Mouse (Mus musculus) C2C12 (cell line): ENCODE results near the gene Mmp19. TPM values are rescaled to one million over a fixed set of nuclear protein-coding genes. Genes with fewer than 3 reads are reported as not detected.
A peak's percentile ranks its signal among the peaks of the same experiment; 100 is the strongest.

Experiments used
- H3K27me3 ChIP-seq: one replicate; pipeline ENCODE4 v1.6.1; 2011; ENCODE audit not compliant: control insufficient read depth, insufficient read depth, insufficient read length
- H3K36me3 ChIP-seq: one replicate; pipeline ENCODE4 v1.6.1; 2011; ENCODE audit not compliant: control insufficient read depth, insufficient read depth
- H3K4me3 ChIP-seq: one replicate; pipeline ENCODE4 v1.5.1; 2011; ENCODE audit warnings: mild to moderate bottlenecking, control low read depth; ENCODE audit not compliant: poor library complexity, insufficient read depth, severe bottlenecking
- H3K79me2 ChIP-seq: one replicate; pipeline ENCODE4 v1.6.1; 2011; ENCODE audit not compliant: control insufficient read depth, insufficient read depth
- H3K79me3 ChIP-seq: one replicate; pipeline ENCODE4 v1.6.1; 2011; ENCODE audit warnings: low read depth, control low read depth
- H3ac ChIP-seq: one replicate; pipeline ENCODE3; 2011; ENCODE audit warnings: low read depth; ENCODE audit not compliant: control insufficient read depth, insufficient read length
- CEBPB ChIP-seq: IDR thresholded peaks from one replicate; pipeline ENCODE4 v1.6.1; 2011; ENCODE audit warnings: low read depth, mild to moderate bottlenecking, control low read depth, moderate library complexity
- CTCF ChIP-seq: IDR thresholded peaks from one replicate; pipeline ENCODE4 v1.5.1; 2011; ENCODE audit not compliant: control insufficient read depth, insufficient read depth, insufficient read length
- FOSL1 ChIP-seq: IDR thresholded peaks from one replicate; pipeline ENCODE4 v1.8.0; 2011; ENCODE audit warnings: mild to moderate bottlenecking, low read length; ENCODE audit not compliant: poor library complexity, insufficient read depth, severe bottlenecking
- MAX ChIP-seq: IDR thresholded peaks from one replicate; pipeline ENCODE4 v1.6.1; 2011; ENCODE audit warnings: mild to moderate bottlenecking, control low read depth
- MYOD1 ChIP-seq: IDR thresholded peaks from one replicate; pipeline ENCODE4 v1.6.1; 2011; ENCODE audit warnings: low read depth; ENCODE audit not compliant: control insufficient read depth, insufficient read length
- MYOG ChIP-seq: IDR thresholded peaks from one replicate; pipeline ENCODE4 v1.6.1; 2011; ENCODE audit not compliant: control insufficient read depth, insufficient read length; ENCODE audit errors: extremely low read depth
- USF1 ChIP-seq: IDR thresholded peaks from one replicate; pipeline ENCODE4 v1.6.1; 2011; ENCODE audit warnings: low read depth, mild to moderate bottlenecking, control low read depth, moderate library complexity
- polyA plus RNA-seq: library from polyadenylated mRNA; unstranded; fragments of >200 nt; fragmentation: generic; extraction: Trizol; gene quantifications from one replicate; pipeline ENCODE4 v1.2.1, GENCODE M21; 2012; ENCODE audit warnings: missing spikeins

Mmp19 gene
- polyA plus RNA-seq, 1 experiment, result 1.7 TPM

- peaks cover 30% of the 10 kb centered on the region for H3K36me3 ChIP-seq
- H3K4me3 ChIP-seq, result peak overlapping the region; percentile 90
- TF ChIP-seq USF1, result no peak
- TF ChIP-seq CEBPB, result no peak
- no peak for TF ChIP-seq MAX
- TF ChIP-seq CTCF, result no peak
- TF ChIP-seq MYOD1, result no peak
- TF ChIP-seq MYOG, result no peak
- no peak for TF ChIP-seq FOSL1
- no peaks in the 10 kb centered on the region for H3K27me3 ChIP-seq
- H3ac ChIP-seq, result peak overlapping the region; percentile 96
- peaks cover 56% of the 10 kb centered on the region for H3K79me2 ChIP-seq
- peaks cover 47% of the 10 kb centered on the region for H3K79me3 ChIP-seq
Observed at GRCm38 (mm10) chr10:128748252-128748864, 42.4 kb upstream of the Mmp19 start.

- no peak overlapping the region for H3ac ChIP-seq
- no peaks in the 10 kb centered on the region for H3K36me3 ChIP-seq
- no peaks in the 10 kb centered on the region for H3K79me3 ChIP-seq
- H3K4me3 ChIP-seq, result no peak overlapping the region
- no peaks in the 10 kb centered on the region for H3K79me2 ChIP-seq
- no peak for TF ChIP-seq MYOG
- TF ChIP-seq CTCF, result no peak
- no peak for TF ChIP-seq MAX
- TF ChIP-seq CEBPB, result no peak
- TF ChIP-seq MYOD1, result no peak
- no peak for TF ChIP-seq USF1
- no peak for TF ChIP-seq FOSL1
- no peaks in the 10 kb centered on the region for H3K27me3 ChIP-seq
Observed at GRCm38 (mm10) chr10:128772895-128773294, 17.8 kb upstream of the Mmp19 start.

- H3K36me3 ChIP-seq, result no peaks in the 10 kb centered on the region
- no peak overlapping the region for H3K4me3 ChIP-seq
- H3K27me3 ChIP-seq, result no peaks in the 10 kb centered on the region
- H3ac ChIP-seq, result no peak overlapping the region
- H3K79me3 ChIP-seq, result no peaks in the 10 kb centered on the region
- TF ChIP-seq CTCF (no peak), MYOD1 (no peak), MAX (no peak), FOSL1 (no peak)
- H3K79me2 ChIP-seq, result no peaks in the 10 kb centered on the region
Observed at GRCm38 (mm10) chr10:128773685-128774084, 17.0 kb upstream of the Mmp19 start.

- H3K79me3 ChIP-seq, result no peaks in the 10 kb centered on the region
- no peak for TF ChIP-seq CEBPB
- TF ChIP-seq MYOD1, result no peak
- TF ChIP-seq FOSL1, result no peak
- no peak for TF ChIP-seq MYOG
- no peak for TF ChIP-seq CTCF
- TF ChIP-seq USF1, result no peak
- no peak for TF ChIP-seq MAX
- no peak overlapping the region for H3K4me3 ChIP-seq
- H3K36me3 ChIP-seq, result no peaks in the 10 kb centered on the region
- no peak overlapping the region for H3ac ChIP-seq
- H3K27me3 ChIP-seq, result no peaks in the 10 kb centered on the region
- H3K79me2 ChIP-seq, result no peaks in the 10 kb centered on the region
Observed at GRCm38 (mm10) chr10:128778441-128778840, 12.3 kb upstream of the Mmp19 start.

- H3K36me3 ChIP-seq, result no peaks in the 10 kb centered on the region
- TF ChIP-seq USF1 (no peak), FOSL1 (peak; percentile 66), CTCF (no peak), MAX (no peak), MYOG (no peak), MYOD1 (no peak), CEBPB (peak; percentile 56)
- H3K79me3 ChIP-seq, result no peaks in the 10 kb centered on the region
- no peaks in the 10 kb centered on the region for H3K79me2 ChIP-seq
- H3K27me3 ChIP-seq, result no peaks in the 10 kb centered on the region
- no peak overlapping the region for H3K4me3 ChIP-seq
- H3ac ChIP-seq, result no peak overlapping the region
Observed at GRCm38 (mm10) chr10:128779011-128779795, 11.5 kb upstream of the Mmp19 start.
